Mouse (Mus musculus) midbrain, embryonic 14.5 days (tissue): Measurements from ENCODE around the gene Cpne2. TPM values are rescaled to one million over a fixed set of nuclear protein-coding genes. Genes with fewer than 3 reads are reported as not detected.

Experiments used
- ATAC-seq: fragments of 200-750 bp; cut with Nextera tagmentation; 2 replicates; pipeline ENCODE4 v1.8.0; 2017; ENCODE audit warnings: moderate number of reproducible peaks, moderate library complexity; ENCODE audit not compliant: low FRiP score, low TSS enrichment
- DNase-seq: peaks from one replicate; pipeline ENCODE4 v3.0.0-alpha.2; 2015
- H3K27ac ChIP-seq: fragments of 300-500 bp; sonication (generic); replicated peaks from 2 replicates; pipeline ENCODE4 v1.5.1; 2014; ENCODE audit warnings: mild to moderate bottlenecking, low read depth, low read length, moderate library complexity
- H3K27me3 ChIP-seq: fragments of 300-500 bp; sonication (generic); 2 replicates; pipeline ENCODE4 v1.6.1; 2014; ENCODE audit warnings: low read length, control low read depth, mixed read lengths; ENCODE audit not compliant: control insufficient read depth, insufficient read depth
- H3K36me3 ChIP-seq: fragments of 300-500 bp; sonication (generic); 2 replicates; pipeline ENCODE4 v1.6.1; 2014; ENCODE audit warnings: low read length, control low read depth; ENCODE audit not compliant: control insufficient read depth, insufficient read depth
- H3K4me1 ChIP-seq: fragments of 300-500 bp; sonication (generic); 2 replicates; pipeline ENCODE4 v1.6.1; 2014; ENCODE audit warnings: mild to moderate bottlenecking, antibody characterized with exemption, low read length, control low read depth; ENCODE audit not compliant: control insufficient read depth, insufficient read depth
- H3K4me2 ChIP-seq: fragments of 300-500 bp; sonication (generic); 2 replicates; pipeline ENCODE4 v1.6.1; 2014; ENCODE audit warnings: mild to moderate bottlenecking, low read length, moderate library complexity
- H3K4me3 ChIP-seq: fragments of 300-500 bp; sonication (generic); replicated peaks from 2 replicates; pipeline ENCODE4 v1.5.1; 2014; ENCODE audit warnings: low read depth, low read length
- H3K9ac ChIP-seq: fragments of 300-500 bp; sonication (generic); replicated peaks from 2 replicates; pipeline ENCODE4 v1.6.1; 2014; ENCODE audit warnings: mild to moderate bottlenecking, low read length, moderate library complexity
- H3K9me3 ChIP-seq: fragments of 300-500 bp; sonication (generic); 2 replicates; pipeline ENCODE4 v1.6.1; 2016; ENCODE audit warnings: low read length, control low read depth, mixed read lengths; ENCODE audit not compliant: control insufficient read depth
- WGBS: fragments of 180-500 bp; shearing (Covaris S2); extraction: QIAGEN DNeasy Blood & Tissue Kit; methylation state at CpG from one replicate; pipeline ENCODE4 v1.1.7; 2014; 5-methylcytosine and 5-hydroxymethylcytosine counted together
- polyA plus RNA-seq: library from polyadenylated mRNA; unstranded; fragments of >200 nt; fragmentation: Nextera tagmentation; extraction: Ambion mirVana; gene quantifications from 2 replicates; pipeline ENCODE4 v1.2.1, GENCODE M21; 2014

The Cpne2 gene
- polyA plus RNA-seq, 1 experiment from 2014 or later = 11.5 TPM

DNA sequence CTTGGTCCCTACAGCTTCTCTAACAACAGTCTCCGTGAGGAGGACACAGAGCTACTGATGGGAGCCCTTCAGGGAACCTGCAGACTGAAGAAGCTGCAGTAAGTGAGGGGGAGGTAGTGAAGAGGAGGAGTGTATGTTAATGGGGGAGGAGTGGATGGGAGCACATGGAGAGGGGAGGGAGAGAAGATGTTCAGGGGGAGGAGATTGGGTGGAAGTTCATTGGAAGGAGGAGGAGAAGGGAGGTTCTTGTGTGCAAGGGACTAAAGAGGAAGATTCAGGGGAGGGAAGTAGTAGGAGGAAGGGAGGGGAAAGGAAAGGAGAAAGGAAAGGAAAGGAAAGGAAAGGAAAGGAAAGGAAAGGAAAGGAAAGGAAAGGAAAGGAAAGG, 16.6 kb upstream of the Cpne2 start:
- H3K9ac ChIP-seq = no peak overlapping the region
- no peaks in the 10 kb centered on the region for H3K4me1 ChIP-seq
- no peak overlapping the region for H3K4me2 ChIP-seq
- H3K27me3 ChIP-seq = no peaks in the 10 kb centered on the region
- H3K36me3 ChIP-seq = no peaks in the 10 kb centered on the region
- H3K9me3 ChIP-seq = no peaks in the 10 kb centered on the region
- DNase-seq (no peak), ATAC-seq (no peak)
- no peak overlapping the region for H3K27ac ChIP-seq
- 37% methylated on average over 1 of the region's 1 CpGs for WGBS
- H3K4me3 ChIP-seq = no peak overlapping the region

DNA sequence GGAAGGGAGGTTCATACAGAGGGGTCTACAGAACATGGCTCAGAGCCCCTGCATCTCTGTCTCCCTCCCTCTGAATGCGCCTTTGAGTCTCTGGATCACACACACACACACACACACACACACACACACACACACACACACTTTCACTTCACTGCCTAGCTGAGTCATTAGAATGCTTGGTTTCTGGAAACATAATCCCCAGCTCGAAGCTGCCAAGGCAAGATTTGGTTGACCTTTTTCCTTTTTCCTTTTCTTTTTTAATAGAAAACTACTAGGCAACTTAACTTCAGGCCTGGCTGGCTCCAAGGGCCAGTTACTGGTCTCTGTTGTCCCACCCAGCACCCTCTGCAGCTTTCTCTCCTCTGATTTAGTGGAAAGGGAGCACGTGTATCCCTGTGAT, 16.0 kb upstream of the Cpne2 start:
- no peaks in the 10 kb centered on the region for H3K36me3 ChIP-seq
- H3K27me3 ChIP-seq = no peaks in the 10 kb centered on the region
- H3K9ac ChIP-seq = no peak overlapping the region
- ATAC-seq = no peak
- DNase-seq = no peak
- no peaks in the 10 kb centered on the region for H3K4me1 ChIP-seq
- no peak overlapping the region for H3K4me2 ChIP-seq
- H3K4me3 ChIP-seq = no peak overlapping the region
- 49% methylated on average over 2 of the region's 3 CpGs for WGBS
- no peak overlapping the region for H3K27ac ChIP-seq
- no peaks in the 10 kb centered on the region for H3K9me3 ChIP-seq

GRCm38 (mm10) chr8:94518331-94518730, 14.5 kb upstream of the Cpne2 start:
- 67% methylated on average over 10 of the region's 10 CpGs for whole genome bisulfite sequencing

GRCm38 (mm10) chr8:94519021-94519420, 13.8 kb upstream of the Cpne2 start:
- Histone ChIP-seq H3K4me3 (no peak overlapping the region), H3K27ac (no peak overlapping the region), H3K9ac (no peak overlapping the region), H3K27me3 (no peaks in the 10 kb centered on the region), H3K4me2 (no peak overlapping the region), H3K4me1 (no peaks in the 10 kb centered on the region), H3K36me3 (no peaks in the 10 kb centered on the region), H3K9me3 (no peaks in the 10 kb centered on the region)
- ATAC-seq (no peak), DNase-seq (no peak)
- WGBS = 93% methylated on average over 5 of the region's 5 CpGs

More at GRCm38 (mm10) chr8:94518331-94518730, 14.5 kb upstream of the Cpne2 start:
- no peaks in the 10 kb centered on the region for H3K4me1 ChIP-seq
- H3K9me3 ChIP-seq = no peaks in the 10 kb centered on the region
- no peak overlapping the region for H3K27ac ChIP-seq
- no peak for ATAC-seq
- no peak overlapping the region for H3K4me2 ChIP-seq
- no peak overlapping the region for H3K9ac ChIP-seq
- H3K4me3 ChIP-seq = no peak overlapping the region
- H3K27me3 ChIP-seq = no peaks in the 10 kb centered on the region
- no peak for DNase-seq
- no peaks in the 10 kb centered on the region for H3K36me3 ChIP-seq

DNA sequence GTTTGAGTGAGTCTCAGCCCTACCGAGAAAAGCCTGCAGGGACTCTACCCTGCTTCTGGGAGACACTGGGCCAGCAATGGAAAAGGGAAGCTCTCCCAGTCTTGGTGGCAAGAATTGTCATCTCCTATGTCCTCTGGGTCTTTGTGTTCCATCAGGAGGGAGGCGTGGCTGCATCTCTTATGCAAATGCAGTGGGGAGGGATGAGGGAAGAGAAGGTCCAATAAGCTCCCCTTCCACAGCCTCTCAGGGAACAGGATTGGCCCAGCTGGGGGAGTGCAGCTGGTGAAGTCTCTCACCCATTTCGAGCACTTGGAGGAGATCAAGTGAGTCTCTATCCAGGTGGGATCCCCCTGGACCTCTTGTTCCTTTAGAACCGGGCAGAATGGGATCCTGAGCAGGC, 11.3 kb upstream of the Cpne2 start:
- no peaks in the 10 kb centered on the region for H3K9me3 ChIP-seq
- no peaks in the 10 kb centered on the region for H3K36me3 ChIP-seq
- DNase-seq (no peak), ATAC-seq (no peak)
- H3K4me3 ChIP-seq = no peak overlapping the region
- WGBS = 59% methylated on average over 4 of the region's 4 CpGs
- no peaks in the 10 kb centered on the region for H3K27me3 ChIP-seq
- H3K4me2 ChIP-seq = no peak overlapping the region
- no peak overlapping the region for H3K9ac ChIP-seq
- no peaks in the 10 kb centered on the region for H3K4me1 ChIP-seq
- H3K27ac ChIP-seq = no peak overlapping the region

DNA sequence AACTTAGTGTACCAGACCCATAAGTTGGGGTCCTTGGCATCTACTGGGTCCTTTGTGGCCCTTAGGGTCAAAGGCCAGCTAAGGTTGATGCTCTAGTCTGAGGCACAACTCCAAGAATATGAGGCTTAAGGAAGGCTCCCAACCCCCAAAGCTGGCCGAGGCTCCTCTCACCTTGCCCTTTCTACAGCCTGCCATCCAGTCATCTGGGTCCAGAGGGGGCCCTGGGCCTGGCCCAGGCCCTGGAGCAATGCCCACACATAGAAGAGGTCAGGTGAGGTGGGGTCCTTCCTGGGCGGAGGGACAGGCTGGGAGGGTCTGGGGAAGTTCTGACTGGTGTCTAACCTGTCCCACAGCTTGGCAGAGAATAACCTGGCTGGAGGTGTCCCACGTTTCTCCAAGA, 10.3 kb upstream of the Cpne2 start:
- Histone ChIP-seq H3K4me2 (no peak overlapping the region), H3K4me3 (no peak overlapping the region), H3K9ac (no peak overlapping the region), H3K27ac (no peak overlapping the region), H3K9me3 (no peaks in the 10 kb centered on the region), H3K27me3 (0 out of 2 replicates have a peak, but pooled peaks cover 3% of the 10 kb centered on the region), H3K4me1 (no peaks in the 10 kb centered on the region), H3K36me3 (no peaks in the 10 kb centered on the region)
- ATAC-seq = no peak
- no peak for DNase-seq
- 85% methylated on average over 3 of the region's 3 CpGs for WGBS

- H3K27ac ChIP-seq = no peak overlapping the region
- no peak for DNase-seq
- no peak overlapping the region for H3K4me2 ChIP-seq
- no peaks in the 10 kb centered on the region for H3K36me3 ChIP-seq
- no peaks in the 10 kb centered on the region for H3K9me3 ChIP-seq
- no peak overlapping the region for H3K4me3 ChIP-seq
- 0 out of 2 replicates have a peak, but pooled peaks cover 3% of the 10 kb centered on the region for H3K27me3 ChIP-seq
- no peaks in the 10 kb centered on the region for H3K4me1 ChIP-seq
- no peak overlapping the region for H3K9ac ChIP-seq
- ATAC-seq = no peak
- WGBS = 91% methylated on average over 9 of the region's 9 CpGs
Measured at GRCm38 (mm10) chr8:94524554-94524953, 8.2 kb upstream of the Cpne2 start.

- 85% methylated on average over 7 of the region's 7 CpGs for WGBS
- H3K27ac ChIP-seq = no peak overlapping the region
- H3K4me2 ChIP-seq = no peak overlapping the region
- 0 out of 2 replicates have a peak, but pooled peaks cover 4% of the 10 kb centered on the region for H3K4me1 ChIP-seq
- no peak overlapping the region for H3K4me3 ChIP-seq
- 0 out of 2 replicates have a peak, but pooled peaks cover 12% of the 10 kb centered on the region for H3K27me3 ChIP-seq
- DNase-seq = no peak
- no peaks in the 10 kb centered on the region for H3K9me3 ChIP-seq
- no peaks in the 10 kb centered on the region for H3K36me3 ChIP-seq
- no peak overlapping the region for H3K9ac ChIP-seq
- no peak for ATAC-seq
Measured at GRCm38 (mm10) chr8:94527178-94527577, 5.6 kb upstream of the Cpne2 start.

GRCm38 (mm10) chr8:94528245-94528644, 4.5 kb upstream of the Cpne2 start:
- Histone ChIP-seq H3K4me3 (no peak overlapping the region), H3K36me3 (no peaks in the 10 kb centered on the region), H3K27me3 (peaks cover 16% of the 10 kb centered on the region), H3K9ac (no peak overlapping the region), H3K4me1 (peaks cover 9% of the 10 kb centered on the region; the same call in 1 of the 2 replicates), H3K27ac (no peak overlapping the region), H3K4me2 (no peak overlapping the region), H3K9me3 (no peaks in the 10 kb centered on the region)
- ATAC-seq (0 out of 2 replicates have a peak, but pooled peaks have one; percentile 13), DNase-seq (peak; percentile 78)
- WGBS = 30% methylated on average over 4 of the region's 4 CpGs
